Mouse (Mus musculus) Patski (cell line): ENCODE measurements at regions not wholly inside any gene's neighbourhood (a gene's known extent, or its start where the extent isn't known, plus 50 kb on each side); places are given as distances from the start of the nearest gene placed in this dataset.
A peak's percentile ranks its signal among the peaks of the same experiment; 100 is the strongest.

Experiments
- ATAC-seq: fragments of 100-300 bp; one replicate; pipeline ENCODE4 v1.8.0; 2021
- CTCF ChIA-PET: fragments of 350-600 bp; sonication (Branson Sonifier 250); formaldehyde crosslinking; loops from one replicate; lab custom pipeline; 2022; ENCODE audit warnings: inconsistent platforms; lab: Charles Lee
- POLR2A ChIA-PET: fragments of 350-600 bp; sonication (Branson Sonifier 250); formaldehyde crosslinking; loops from one replicate; lab custom pipeline; 2022; ENCODE audit warnings: antibody characterized with exemption, inconsistent platforms; lab: Charles Lee
- DNase-seq: peaks from one replicate; pipeline ENCODE4 v3.0.0-alpha.2; 2011; ENCODE audit warnings: low read depth, low spot score
- H3K27me3 ChIP-seq: fragments of 371-371 bp; one replicate; pipeline ENCODE4 v1.5.1; 2021
- CTCF ChIP-seq: fragments of 100-300 bp; IDR thresholded peaks from one replicate; pipeline ENCODE4 v1.5.1; 2021
- in situ Hi-C: fragments of 300-500 bp; cut with MboI; formaldehyde crosslinking; loops from 3 replicates; pipeline ENCODE4 v1.11.1; 2018; ENCODE audit warnings: low pct_unique_long_range_greater_than_20kb, mixed read lengths

- no peak for TF ChIP-seq CTCF
- ATAC-seq (no peak), DNase-seq (no peak)
- peaks cover 24% of the 10 kb centered on the region for H3K27me3 ChIP-seq
- POLR2A ChIA-PET = no interaction called here
- in situ Hi-C loops = loop anchor here (25.0 kb wide), 1 partner anchor 1540 kb away; no protein-coding TSS in a partner anchor
- CTCF ChIA-PET = no interaction called here
These were observed 209.0 kb upstream of the Btbd3 start for GRCm38 (mm10) chr2:138047361-138047760.

- in situ Hi-C loops = loop anchor here (25.0 kb wide), 1 partner anchor 1540 kb away; no protein-coding TSS in a partner anchor
- ATAC-seq = no peak
- no peak for TF ChIP-seq CTCF
- H3K27me3 ChIP-seq = peaks cover 28% of the 10 kb centered on the region
- DNase-seq = no peak
- POLR2A ChIA-PET = no interaction called here
- CTCF ChIA-PET = no interaction called here
These were observed 209.4 kb upstream of the Btbd3 start for GRCm38 (mm10) chr2:138046918-138047317.

- DNase-seq (no peak), ATAC-seq (no peak)
- in situ Hi-C loops = loop anchor here (25.0 kb wide), 1 partner anchor 1541 kb away; no protein-coding TSS in a partner anchor
- ChIA-PET CTCF (interaction anchor here (0.8 to 1.6 kb wide), 2 partner anchors 23 to 40 kb away, joined by 3 read pairs; no protein-coding TSS in a partner anchor), POLR2A (no interaction called here)
- H3K27me3 ChIP-seq = peaks cover 32% of the 10 kb centered on the region
- no peak for TF ChIP-seq CTCF
These were observed 210.3 kb upstream of the Btbd3 start for GRCm38 (mm10) chr2:138045933-138046642.

GRCm38 (mm10) chr2:138040706-138041105 is 215.7 kb upstream of the Btbd3 start:
- peaks cover 23% of the 10 kb centered on the region for H3K27me3 ChIP-seq
- POLR2A ChIA-PET = no interaction called here
- no peak for ATAC-seq
- in situ Hi-C loops = loop anchor here (25.0 kb wide), 1 partner anchor 1547 kb away; no protein-coding TSS in a partner anchor
- DNase-seq = no peak
- CTCF ChIA-PET = no interaction called here
- TF ChIP-seq CTCF = no peak

- ATAC-seq (no peak), DNase-seq (no peak)
- H3K27me3 ChIP-seq = peaks cover 21% of the 10 kb centered on the region
- in situ Hi-C loops = loop anchor here (25.0 kb wide), 1 partner anchor 1547 kb away; no protein-coding TSS in a partner anchor
- no peak for TF ChIP-seq CTCF
- ChIA-PET CTCF (no interaction called here), POLR2A (no interaction called here)
These were observed 216.1 kb upstream of the Btbd3 start for GRCm38 (mm10) chr2:138040302-138040701.

GRCm38 (mm10) chr2:138034123-138034736 is 222.1 kb upstream of the Btbd3 start:
- TF ChIP-seq CTCF = no peak
- DNase-seq (no peak), ATAC-seq (no peak)
- H3K27me3 ChIP-seq = peaks cover 9% of the 10 kb centered on the region
- ChIA-PET POLR2A (no interaction called here), CTCF (no interaction called here)
- in situ Hi-C loops = loop anchor here (25.0 kb wide), 1 partner anchor 1553 kb away; no protein-coding TSS in a partner anchor

GRCm38 (mm10) chr2:138033379-138034122 is 222.8 kb upstream of the Btbd3 start:
- H3K27me3 ChIP-seq = peaks cover 9% of the 10 kb centered on the region
- ATAC-seq (peak; percentile 74), DNase-seq (peak; percentile 1)
- peak; percentile 96 for TF ChIP-seq CTCF
- in situ Hi-C loops = loop anchor here (25.0 kb wide), 1 partner anchor 1554 kb away; no protein-coding TSS in a partner anchor
- ChIA-PET POLR2A (no interaction called here), CTCF (interaction anchor here (0.7 kb wide), 1 partner anchor 858 kb away, joined by 3 read pairs; no protein-coding TSS in a partner anchor)

GRCm38 (mm10) chr2:138027411-138027810 is 229.0 kb upstream of the Btbd3 start:
- no peak for ATAC-seq
- CTCF ChIA-PET = no interaction called here
- no peak for DNase-seq
- TF ChIP-seq CTCF = no peak
- peaks cover 11% of the 10 kb centered on the region for H3K27me3 ChIP-seq
- POLR2A ChIA-PET = no interaction called here
- in situ Hi-C loops = loop anchor here (10.0 to 25.0 kb wide), 2 partner anchors 1337 to 1560 kb away; no protein-coding TSS in a partner anchor

- ATAC-seq (no peak), DNase-seq (no peak)
- CTCF ChIA-PET = interaction anchor here (0.7 kb wide), 1 partner anchor 22 kb away, joined by 3 read pairs; no protein-coding TSS in a partner anchor
- H3K27me3 ChIP-seq = peaks cover 9% of the 10 kb centered on the region
- TF ChIP-seq CTCF = no peak
- in situ Hi-C loops = loop anchor here (10.0 kb wide), 1 partner anchor 1341 kb away; no protein-coding TSS in a partner anchor
- POLR2A ChIA-PET = no interaction called here
These were observed 232.8 kb upstream of the Btbd3 start for GRCm38 (mm10) chr2:138023558-138023957.

- DNase-seq (no peak), ATAC-seq (no peak)
- peaks cover 55% of the 10 kb centered on the region for H3K27me3 ChIP-seq
- in situ Hi-C loops = no loop called here
- ChIA-PET POLR2A (no interaction called here), CTCF (no interaction called here)
- TF ChIP-seq CTCF = no peak
These were observed 274.6 kb upstream of the Btbd3 start for GRCm38 (mm10) chr2:137981766-137982165.
